Mouse (Mus musculus) embryonic stem cell, embryonic (primary cell): ENCODE data around the gene Tmem186.

Source experiments
- CTCF ChIA-PET, 4 experiments: fragments of 300-600 bp in 2 of 4; fragments of 350-600 bp in 2 of 4; sonication (Branson Sonifier 250); formaldehyde crosslinking; loops; one replicate each; lab custom pipeline; 2022; ENCODE audit warnings: inconsistent platforms in 2 of 4; lab: Charles Lee
- POLR2A ChIA-PET, 4 experiments: fragments of 300-600 bp in 2 of 4; fragments of 350-600 bp in 2 of 4; sonication (Branson Sonifier 250); formaldehyde crosslinking; loops; one replicate each; lab custom pipeline; 2022; ENCODE audit warnings: antibody characterized with exemption in 4 of 4, inconsistent platforms in 1 of 4; lab: Charles Lee

Gene Tmem186

GRCm38 (mm10) chr16:8671551-8672349 is 34.2 kb upstream of the Tmem186 start, which contains the start of gene Carhsp1:
Gene Carhsp1 (minus strand): TSS chr16:8672155.
- ChIA-PET CTCF (interaction anchor here (0.5 to 4.8 kb wide), 23 partner anchors 9 to 262 kb away, joined by 3 to 40 read pairs (median 4); partner anchors contain the start of genes Mettl22 (in 1 of the 4) and Tmem114 (in 1 of the 4)), POLR2A (interaction anchor here (0.5 to 6.8 kb wide), 164 partner anchors 9 to 1577 kb away, joined by 3 to 184 read pairs (median 4); partner anchors contain the start of genes Mettl22 (in 3 of the 4), Pmm2 (in 3 of the 4), Tmem186 (in 3 of the 4) and Abat (in 2 of the 4))

- POLR2A ChIA-PET: interaction anchor here (0.6 to 6.8 kb wide), 74 partner anchors 9 to 1117 kb away, joined by 3 to 184 read pairs (median 4); partner anchors contain the start of genes Mettl22 (in 3 of the 4), Pmm2 (in 3 of the 4), Tmem186 (in 3 of the 4) and Abat (in 1 of the 4)
These were observed 32.8 kb upstream of the Tmem186 start for GRCm38 (mm10) chr16:8670041-8671035.

GRCm38 (mm10) chr16:8669432-8669831 is 31.9 kb upstream of the Tmem186 start:
- CTCF ChIA-PET: interaction anchor here in 1 of 4 experiments (1.2 kb wide), 1 partner anchor 137 kb away, joined by 4 read pairs; no protein-coding TSS in a partner anchor
- POLR2A ChIA-PET: interaction anchor here in 3 of 4 experiments (0.6 to 6.8 kb wide), 20 partner anchors 9 to 198 kb away, joined by 3 to 184 read pairs (median 4); partner anchors contain the start of genes Mettl22 (in 1 of the 3), Pmm2 (in 1 of the 3) and Tmem186 (in 1 of the 3)

More at GRCm38 (mm10) chr16:8670041-8671035, 32.8 kb upstream of the Tmem186 start:
- CTCF ChIA-PET: interaction anchor here (0.5 to 4.8 kb wide), 10 partner anchors 14 to 762 kb away, joined by 3 to 40 read pairs (median 4); no protein-coding TSS in a partner anchor

GRCm38 (mm10) chr16:8668386-8668785 is 30.9 kb upstream of the Tmem186 start:
- ChIA-PET CTCF (interaction anchor here in 3 of 4 experiments (0.6 to 1.5 kb wide), 7 partner anchors 12 to 260 kb away, joined by 3 to 6 read pairs (median 5); no protein-coding TSS in a partner anchor), POLR2A (interaction anchor here (0.5 to 4.1 kb wide), 24 partner anchors 8 to 1548 kb away, joined by 3 to 49 read pairs (median 3); no protein-coding TSS in a partner anchor)

- CTCF ChIA-PET: interaction anchor here in 3 of 4 experiments (0.6 to 1.5 kb wide), 8 partner anchors 11 to 259 kb away, joined by 3 to 6 read pairs (median 4); no protein-coding TSS in a partner anchor
- POLR2A ChIA-PET: interaction anchor here (0.5 to 4.1 kb wide), 28 partner anchors 8 to 1549 kb away, joined by 3 to 49 read pairs (median 3); no protein-coding TSS in a partner anchor
These were observed 30.3 kb upstream of the Tmem186 start for GRCm38 (mm10) chr16:8667814-8668213.

- POLR2A ChIA-PET: interaction anchor here (0.6 to 4.1 kb wide), 25 partner anchors 8 to 202 kb away, joined by 3 to 49 read pairs (median 3); no protein-coding TSS in a partner anchor
These were observed 29.7 kb upstream of the Tmem186 start for GRCm38 (mm10) chr16:8667261-8667660.

GRCm38 (mm10) chr16:8666452-8666851 is 28.9 kb upstream of the Tmem186 start:
- CTCF ChIA-PET: interaction anchor here in 3 of 4 experiments (0.5 to 1.2 kb wide), 5 partner anchors 11 to 258 kb away, joined by 3 to 4 read pairs (median 4); no protein-coding TSS in a partner anchor
- POLR2A ChIA-PET: interaction anchor here in 3 of 4 experiments (0.8 to 4.1 kb wide), 17 partner anchors 10 to 255 kb away, joined by 3 to 49 read pairs (median 3); partner anchors contain the start of gene Mettl22 (in 1 of the 3)

More at GRCm38 (mm10) chr16:8667261-8667660, 29.7 kb upstream of the Tmem186 start:
- CTCF ChIA-PET: interaction anchor here in 3 of 4 experiments (1.0 to 1.5 kb wide), 6 partner anchors 24 to 258 kb away, joined by 3 to 6 read pairs (median 4); no protein-coding TSS in a partner anchor

- ChIA-PET POLR2A (interaction anchor here in 3 of 4 experiments (0.6 to 15.7 kb wide), 14 partner anchors 7 to 1394 kb away, joined by 3 to 184 read pairs (median 3); partner anchors contain the start of genes Mettl22 (in 2 of the 3), Carhsp1 (in 1 of the 3), Gm5767 (in 1 of the 3) and Pmm2 (in 1 of the 3)), CTCF (no interaction called here)
These were observed 27.9 kb upstream of the Tmem186 start for GRCm38 (mm10) chr16:8665367-8665766.

- ChIA-PET CTCF (interaction anchor here in 1 of 4 experiments (0.6 kb wide), 1 partner anchor 8 kb away, joined by 3 read pairs; the partner anchor contains the start of gene Carhsp1), POLR2A (interaction anchor here (0.6 to 15.7 kb wide), 15 partner anchors 8 to 193 kb away, joined by 3 to 184 read pairs (median 3); partner anchors contain the start of genes Carhsp1 (in 3 of the 4), Gm5767 (in 1 of the 4), Pmm2 (in 1 of the 4) and Tmem186 (in 1 of the 4))
These were observed 26.4 kb upstream of the Tmem186 start for GRCm38 (mm10) chr16:8663606-8664539.

GRCm38 (mm10) chr16:8663022-8663421 is 25.5 kb upstream of the Tmem186 start:
- POLR2A ChIA-PET: interaction anchor here in 3 of 4 experiments (0.8 to 15.7 kb wide), 9 partner anchors 8 to 185 kb away, joined by 3 to 184 read pairs (median 4); partner anchors contain the start of gene Carhsp1 (in 3 of the 3)
- CTCF ChIA-PET: interaction anchor here in 2 of 4 experiments (0.6 to 0.7 kb wide), 3 partner anchors 9 to 252 kb away, joined by 3 read pairs; partner anchors contain the start of gene Carhsp1 (in 1 of the 2)

GRCm38 (mm10) chr16:8658764-8659163 is 21.3 kb upstream of the Tmem186 start:
- ChIA-PET POLR2A (interaction anchor here (0.6 to 15.7 kb wide), 12 partner anchors 8 to 239 kb away, joined by 3 to 184 read pairs (median 8); partner anchors contain the start of genes Carhsp1 (in 3 of the 4), Gm5767 (in 1 of the 4), Pmm2 (in 1 of the 4) and Tmem186 (in 1 of the 4)), CTCF (interaction anchor here in 2 of 4 experiments (0.6 to 1.5 kb wide), 2 partner anchors 14 to 72 kb away, joined by 4 read pairs; partner anchors contain the start of gene Carhsp1 (in 1 of the 2))

- ChIA-PET POLR2A (interaction anchor here (0.5 to 15.7 kb wide), 10 partner anchors 8 to 240 kb away, joined by 3 to 184 read pairs (median 20); partner anchors contain the start of gene Carhsp1 (in 3 of the 4)), CTCF (interaction anchor here in 1 of 4 experiments (0.6 kb wide), 1 partner anchor 72 kb away, joined by 4 read pairs; no protein-coding TSS in a partner anchor)
These were observed 20.8 kb upstream of the Tmem186 start for GRCm38 (mm10) chr16:8658349-8658748.

- POLR2A ChIA-PET: interaction anchor here (0.5 to 15.7 kb wide), 28 partner anchors 8 to 259 kb away, joined by 3 to 184 read pairs (median 4); partner anchors contain the start of genes Carhsp1 (in 4 of the 4) and Pmm2 (in 1 of the 4)
- CTCF ChIA-PET: interaction anchor here in 3 of 4 experiments (0.6 to 2.5 kb wide), 10 partner anchors 10 to 258 kb away, joined by 3 to 10 read pairs (median 4); partner anchors contain the start of gene Carhsp1 (in 1 of the 3)
These were observed 18.7 kb upstream of the Tmem186 start for GRCm38 (mm10) chr16:8656256-8656655.

- POLR2A ChIA-PET: interaction anchor here (0.6 to 15.7 kb wide), 24 partner anchors 8 to 259 kb away, joined by 3 to 184 read pairs (median 5); partner anchors contain the start of gene Carhsp1 (in 4 of the 4)
These were observed 18.1 kb upstream of the Tmem186 start for GRCm38 (mm10) chr16:8655599-8655998.

More at GRCm38 (mm10) chr16:8655599-8655998, 18.1 kb upstream of the Tmem186 start:
- CTCF ChIA-PET: interaction anchor here (0.6 to 2.5 kb wide), 9 partner anchors 10 to 142 kb away, joined by 3 to 10 read pairs (median 4); partner anchors contain the start of gene Carhsp1 (in 1 of the 4)
